Mouse (Mus musculus) neural tube, embryonic 12.5 days (tissue): Measurements from ENCODE around the gene Lrrc56. TPM values are rescaled to one million over a fixed set of nuclear protein-coding genes. Genes with fewer than 3 reads are reported as not detected.
"Not testable (repeated sequence)": the region's sequence is repeated elsewhere in the genome, so short reads cannot be mapped to it uniquely, and the experiment has no call there.

ENCODE experiments used
- ATAC-seq: fragments of 200-750 bp; cut with Nextera tagmentation; 2 replicates; pipeline ENCODE4 v1.8.0; 2017; ENCODE audit warnings: low read depth, mild to moderate bottlenecking, moderate TSS enrichment, moderate library complexity; ENCODE audit not compliant: low FRiP score
- H3K27ac ChIP-seq: fragments of 300-500 bp; sonication (generic); 2 replicates; pipeline ENCODE4 v1.5.1; 2016
- H3K27me3 ChIP-seq: fragments of 300-500 bp; sonication (generic); replicated peaks from 2 replicates; pipeline ENCODE4 v1.6.1; 2016; ENCODE audit warnings: mild to moderate bottlenecking
- H3K36me3 ChIP-seq: fragments of 300-500 bp; sonication (generic); 2 replicates; pipeline ENCODE4 v1.6.1; 2016; ENCODE audit warnings: mild to moderate bottlenecking
- H3K4me1 ChIP-seq: fragments of 300-500 bp; sonication (generic); 2 replicates; pipeline ENCODE4 v1.6.1; 2016
- H3K4me2 ChIP-seq: fragments of 300-500 bp; sonication (generic); replicated peaks from 2 replicates; pipeline ENCODE4 v1.6.1; 2016; ENCODE audit warnings: mild to moderate bottlenecking
- H3K4me3 ChIP-seq: fragments of 300-500 bp; sonication (generic); 2 replicates; pipeline ENCODE4 v1.5.1; 2016
- H3K9ac ChIP-seq: fragments of 300-500 bp; sonication (generic); 2 replicates; pipeline ENCODE4 v1.6.1; 2016; ENCODE audit warnings: mild to moderate bottlenecking
- H3K9me3 ChIP-seq: fragments of 300-500 bp; sonication (generic); 2 replicates; pipeline ENCODE4 v1.6.1; 2016; ENCODE audit warnings: mild to moderate bottlenecking
- WGBS: fragments of 180-500 bp; shearing (Covaris S2); methylation state at CpG from one replicate; pipeline ENCODE4 v1.1.7; 2016; 5-methylcytosine and 5-hydroxymethylcytosine counted together
- polyA plus RNA-seq: library from polyadenylated mRNA; unstranded; fragments of >200 nt; fragmentation: Nextera tagmentation; extraction: Ambion mirVana; gene quantifications from 2 replicates; pipeline ENCODE4 v1.2.1, GENCODE M21; 2016

The Lrrc56 gene
- polyA plus RNA-seq, 1 experiment from 2014 or later = 11.2 TPM

DNA sequence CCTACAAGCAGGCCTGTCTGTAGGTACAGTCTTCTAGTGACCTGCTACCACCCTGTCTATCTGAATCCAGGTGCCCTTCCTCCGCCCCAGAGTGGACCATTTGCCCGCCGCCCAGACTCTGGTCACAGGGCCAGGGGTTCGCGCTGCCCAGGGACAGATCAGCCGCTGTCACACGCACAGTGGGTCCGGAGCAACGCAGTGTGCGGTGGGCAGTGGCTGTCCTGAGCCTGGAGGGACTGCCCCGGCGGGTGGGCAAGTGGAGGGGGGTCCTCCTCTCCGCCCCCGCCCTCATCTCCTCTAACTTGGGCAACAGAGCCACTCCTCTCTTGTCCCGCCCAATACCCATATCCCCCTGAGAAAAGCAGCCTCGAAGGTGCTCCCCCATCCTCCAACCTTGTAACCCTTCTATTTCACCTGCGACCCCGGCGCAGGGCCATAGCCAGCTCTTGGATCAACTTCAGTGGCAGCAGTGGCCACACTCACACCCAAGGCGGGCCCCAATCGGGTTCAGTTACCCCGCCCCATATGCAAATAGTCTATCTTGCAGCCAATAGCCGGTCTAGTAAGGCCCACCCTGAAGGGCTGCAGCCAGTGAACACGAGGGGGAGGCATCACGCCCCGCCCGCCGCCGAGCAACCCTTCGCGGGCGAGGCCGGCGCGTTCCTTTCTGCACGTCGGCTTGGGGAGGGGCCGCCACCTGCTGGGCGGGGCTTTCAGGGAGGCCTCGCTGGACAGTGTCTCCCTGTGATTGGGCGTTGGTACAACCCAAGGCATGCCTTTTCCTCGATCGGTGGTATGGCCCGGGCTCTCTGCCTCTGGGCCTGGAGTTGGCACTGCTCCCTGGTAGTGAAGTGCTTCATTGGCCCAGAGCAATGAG lies 27.5 kb downstream of the Lrrc56 start:
- Histone ChIP-seq H3K27me3 (no peaks in the 10 kb centered on the region), H3K9me3 (no peaks in the 10 kb centered on the region), H3K27ac (peak overlapping the region; percentile 46), H3K4me2 (peak overlapping the region; percentile 82), H3K4me3 (peak overlapping the region; percentile 43), H3K9ac (peak overlapping the region; percentile 65), H3K4me1 (peaks cover 26% of the 10 kb centered on the region), H3K36me3 (peaks cover 17% of the 10 kb centered on the region)
- ATAC-seq = peak; percentile 96
- 3% methylated on average over 44 of the region's 44 CpGs for WGBS

DNA sequence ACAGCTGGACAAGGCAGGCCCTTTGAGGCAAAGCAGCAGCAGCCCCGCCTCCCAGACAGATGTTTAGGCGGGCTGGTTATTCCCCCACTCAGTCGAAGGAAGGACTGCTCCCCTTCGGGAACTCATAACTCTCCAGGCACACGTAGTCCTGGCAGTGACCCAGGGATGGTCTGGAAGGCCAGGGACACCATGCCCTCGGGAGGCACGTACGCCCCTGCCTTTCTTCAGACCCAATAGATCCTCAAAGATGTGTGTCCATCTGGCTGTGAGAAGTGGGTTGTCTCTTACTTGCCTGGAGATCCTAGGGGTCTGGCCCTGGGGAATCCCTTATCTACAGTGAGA lies 28.1 kb downstream of the Lrrc56 start:
- H3K9me3 ChIP-seq = no peaks in the 10 kb centered on the region; the same call in 1 of the 2 replicates
- no peaks in the 10 kb centered on the region for H3K27me3 ChIP-seq
- H3K36me3 ChIP-seq = peaks cover 17% of the 10 kb centered on the region
- no peak; the same call in 1 of the 2 replicates for ATAC-seq
- peak overlapping the region; percentile 82 for H3K4me2 ChIP-seq
- 11% methylated on average over 8 of the region's 8 CpGs for WGBS
- peak overlapping the region; percentile 38 for H3K9ac ChIP-seq
- H3K4me1 ChIP-seq = peaks cover 20% of the 10 kb centered on the region
- peak overlapping the region; percentile 43 for H3K4me3 ChIP-seq
- peak overlapping the region; percentile 46; the same call in 1 of the 2 replicates for H3K27ac ChIP-seq

DNA sequence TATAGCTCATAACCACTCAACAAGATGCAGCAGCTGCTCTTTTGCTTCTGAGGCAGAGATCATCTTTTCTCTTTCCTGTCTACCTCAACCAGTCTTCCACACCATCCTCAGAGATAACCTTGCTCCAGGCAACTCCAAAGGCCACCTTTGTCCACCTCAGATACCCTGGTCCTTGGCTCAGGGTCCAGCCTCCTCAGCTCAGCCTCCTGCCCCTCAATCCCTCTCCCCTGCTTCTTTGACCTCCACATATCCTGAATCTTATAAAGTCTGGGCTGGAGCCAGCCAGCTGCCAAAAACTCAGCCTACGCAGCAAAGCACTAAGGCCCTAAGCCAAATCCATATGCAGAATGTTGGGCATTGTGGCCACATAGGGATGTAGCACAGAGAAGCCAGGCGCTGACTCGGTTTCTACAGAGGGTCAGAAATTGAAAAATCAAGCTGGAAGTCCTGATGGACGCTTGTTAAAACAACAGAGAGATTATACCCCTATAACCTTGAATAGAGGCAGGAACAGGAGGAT lies 28.8 kb downstream of the Lrrc56 start:
- Histone ChIP-seq H3K27me3 (no peaks in the 10 kb centered on the region), H3K4me3 (no peak overlapping the region), H3K9ac (no peak overlapping the region), H3K27ac (no peak overlapping the region), H3K4me1 (peaks cover 16% of the 10 kb centered on the region), H3K4me2 (peak overlapping the region; percentile 82; the same call in 1 of the 2 replicates), H3K36me3 (peaks cover 10% of the 10 kb centered on the region), H3K9me3 (no peaks in the 10 kb centered on the region; the same call in 1 of the 2 replicates)
- WGBS = 94% methylated on average over 4 of the region's 4 CpGs
- no peak for ATAC-seq

DNA sequence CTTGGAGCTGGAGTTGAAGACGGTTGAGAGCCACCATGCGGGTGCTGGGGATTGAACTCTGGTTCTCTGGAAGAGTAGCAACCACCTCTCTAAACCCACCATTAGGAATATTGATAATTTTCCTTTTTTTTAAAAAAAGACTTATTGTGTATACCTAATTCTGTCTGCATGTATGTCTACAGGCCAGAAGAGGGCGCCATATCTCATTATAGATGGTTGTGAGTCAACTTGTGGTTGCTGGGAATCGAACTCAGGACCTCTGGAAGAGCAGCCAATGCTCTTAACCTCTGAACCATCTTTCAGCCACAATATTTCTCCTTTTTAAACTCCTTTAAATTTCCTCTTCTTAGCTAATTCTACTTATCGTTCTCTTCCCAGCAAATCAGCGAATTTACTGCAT lies 32.6 kb downstream of the Lrrc56 start:
- peaks cover 24% of the 10 kb centered on the region for H3K4me1 ChIP-seq
- H3K9ac ChIP-seq = no peak overlapping the region
- ATAC-seq = no peak
- H3K4me3 ChIP-seq = no peak overlapping the region
- H3K4me2 ChIP-seq = no peak overlapping the region
- H3K27ac ChIP-seq = no peak overlapping the region
- peaks cover 8% of the 10 kb centered on the region for H3K36me3 ChIP-seq
- WGBS = 84% methylated on average over 6 of the region's 6 CpGs
- no peaks in the 10 kb centered on the region; the same call in 1 of the 2 replicates for H3K9me3 ChIP-seq
- no peaks in the 10 kb centered on the region for H3K27me3 ChIP-seq

DNA sequence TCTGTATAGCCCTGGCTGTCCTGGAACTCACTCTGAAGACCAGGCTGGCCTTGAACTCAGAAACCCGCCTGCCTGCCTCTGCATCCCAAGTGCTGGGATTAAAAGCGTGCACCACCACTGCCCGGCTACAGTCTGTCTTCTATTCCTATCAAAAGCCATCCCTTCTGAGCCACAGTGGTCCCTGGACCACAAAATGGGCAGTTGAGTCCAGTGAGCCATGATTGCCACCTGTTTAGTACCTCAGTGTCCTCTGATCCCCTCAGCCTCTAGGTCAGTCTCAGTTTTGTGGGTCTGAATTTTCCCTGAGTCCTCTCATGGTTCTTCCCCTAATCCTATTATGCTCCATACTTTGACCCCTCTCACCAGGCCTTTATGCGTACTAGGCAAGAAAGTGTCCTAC lies 33.8 kb downstream of the Lrrc56 start:
- 81% methylated on average over 4 of the region's 4 CpGs for WGBS
- peaks cover 21% of the 10 kb centered on the region for H3K36me3 ChIP-seq
- H3K4me3 ChIP-seq = no peak overlapping the region
- peak overlapping the region; percentile 73 for H3K4me2 ChIP-seq
- H3K9me3 ChIP-seq = no peaks in the 10 kb centered on the region; the same call in 1 of the 2 replicates
- H3K4me1 ChIP-seq = peaks cover 18% of the 10 kb centered on the region
- H3K27ac ChIP-seq = no peak overlapping the region
- ATAC-seq = peak; percentile 10; the same call in 1 of the 2 replicates
- H3K27me3 ChIP-seq = no peaks in the 10 kb centered on the region
- H3K9ac ChIP-seq = no peak overlapping the region

DNA sequence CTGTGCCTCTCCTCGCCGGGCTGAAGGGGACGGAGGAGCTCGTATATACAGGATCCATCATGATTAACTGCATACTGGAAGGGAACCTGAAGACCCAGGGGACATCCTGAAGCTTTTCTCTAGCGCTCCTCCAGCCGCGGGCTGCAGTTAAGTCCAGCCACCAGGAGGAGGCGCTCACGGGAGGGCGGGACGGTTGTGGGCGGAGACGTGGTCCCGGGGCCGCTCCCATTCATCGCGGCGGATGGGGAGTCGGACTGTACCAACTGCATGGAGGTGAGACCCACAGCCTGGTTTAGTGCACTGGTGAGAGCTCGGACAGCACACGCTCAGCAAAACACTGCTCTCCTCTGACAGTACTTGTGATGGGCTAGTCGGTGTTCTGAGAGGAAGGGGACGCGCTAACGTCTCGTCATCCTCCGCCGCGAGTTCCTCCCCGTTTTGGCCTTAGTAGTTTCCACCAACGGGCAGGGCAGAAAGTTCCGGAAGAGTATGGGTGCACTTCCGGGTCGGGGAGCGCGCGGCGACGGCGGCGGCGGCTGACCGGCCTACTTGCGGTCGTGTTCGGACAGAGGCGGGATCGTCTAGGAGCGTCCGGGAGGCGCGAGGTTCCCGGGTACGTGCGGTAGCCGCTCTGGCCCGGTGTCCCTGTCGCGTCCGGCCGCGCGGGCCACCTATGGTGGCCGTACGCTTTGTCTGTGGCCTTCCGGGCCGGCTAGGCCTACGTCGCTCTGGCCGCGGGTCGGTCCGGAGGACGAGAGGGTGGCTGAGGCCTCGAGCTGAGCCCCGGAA lies 34.5 kb downstream of the Lrrc56 start, which contains the start of gene Phrf1:
Phrf1 (plus strand) TSS at position 506 of the 789 bp plus-strand sequence.
- Histone ChIP-seq H3K27me3 (no peaks in the 10 kb centered on the region), H3K9ac (peak within 1 kb of the TSS; percentile 97), H3K27ac (peak within 1 kb of the TSS; percentile 65; the same call in 1 of the 2 replicates), H3K4me3 (peak within 1 kb of the TSS; percentile 97), H3K4me1 (peaks cover 18% of the 10 kb centered on the region), H3K36me3 (peaks cover 28% of the 10 kb centered on the region), H3K4me2 (peak within 1 kb of the TSS; percentile 73), H3K9me3 (no peaks in the 10 kb centered on the region; the same call in 1 of the 2 replicates)
- WGBS = under 1% methylated on average over 76 of the region's 76 CpGs
- peak; percentile 89 for ATAC-seq

DNA sequence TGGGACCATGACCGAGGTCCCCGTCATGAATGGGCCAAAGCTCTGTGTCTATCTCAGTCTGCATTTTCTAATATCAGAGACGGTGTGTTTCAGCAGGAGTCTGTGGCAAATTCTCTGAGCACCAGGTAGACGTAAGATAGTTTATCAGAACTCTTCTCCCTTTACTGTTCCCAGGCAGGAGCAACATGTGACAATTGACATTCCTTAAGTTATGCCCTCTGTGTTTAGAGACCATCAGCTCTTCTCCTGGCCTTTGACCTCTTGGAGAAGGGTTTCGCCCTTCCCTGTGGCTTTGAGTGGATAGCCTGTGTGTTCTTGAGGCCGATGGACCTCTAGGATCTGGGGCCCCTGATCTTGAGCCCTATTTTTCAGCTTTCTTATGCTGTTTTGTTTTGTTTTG lies 35.7 kb downstream of the Lrrc56 start:
- Histone ChIP-seq H3K9me3 (no peaks in the 10 kb centered on the region; the same call in 1 of the 2 replicates), H3K27ac (no peak overlapping the region), H3K4me1 (peaks cover 18% of the 10 kb centered on the region), H3K9ac (peak overlapping the region; percentile 97), H3K36me3 (peaks cover 40% of the 10 kb centered on the region), H3K4me3 (peak overlapping the region; percentile 97), H3K4me2 (peak overlapping the region; percentile 73), H3K27me3 (no peaks in the 10 kb centered on the region)
- no peak for ATAC-seq
- 65% methylated on average over 6 of the region's 6 CpGs for WGBS

DNA sequence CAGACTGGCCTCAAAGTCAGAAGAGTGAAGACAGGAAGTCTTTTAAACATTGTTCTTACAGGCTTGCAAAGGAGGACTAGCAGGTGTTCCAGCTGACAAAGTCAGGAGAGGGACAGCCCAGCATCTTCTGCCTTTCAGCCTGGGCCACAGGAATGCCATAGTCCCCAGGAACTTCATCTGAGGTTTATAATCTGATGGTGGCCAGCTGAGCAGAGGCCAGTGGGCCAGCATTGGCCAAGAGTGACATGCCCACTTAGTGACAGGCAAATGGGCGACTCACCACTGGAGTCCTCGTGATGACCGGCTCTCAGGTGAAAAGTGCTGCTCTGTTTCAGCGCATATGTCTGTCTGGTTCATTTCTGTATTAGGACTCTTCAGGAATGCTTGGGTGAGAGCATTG lies 36.6 kb downstream of the Lrrc56 start:
- Histone ChIP-seq H3K4me3 (no peak overlapping the region), H3K36me3 (peaks cover 49% of the 10 kb centered on the region), H3K9me3 (no peaks in the 10 kb centered on the region; the same call in 1 of the 2 replicates), H3K4me2 (peak overlapping the region; percentile 73), H3K4me1 (peaks cover 18% of the 10 kb centered on the region), H3K27ac (no peak overlapping the region), H3K9ac (no peak overlapping the region), H3K27me3 (no peaks in the 10 kb centered on the region)
- ATAC-seq = no peak
- WGBS = 94% methylated on average over 4 of the region's 4 CpGs

DNA sequence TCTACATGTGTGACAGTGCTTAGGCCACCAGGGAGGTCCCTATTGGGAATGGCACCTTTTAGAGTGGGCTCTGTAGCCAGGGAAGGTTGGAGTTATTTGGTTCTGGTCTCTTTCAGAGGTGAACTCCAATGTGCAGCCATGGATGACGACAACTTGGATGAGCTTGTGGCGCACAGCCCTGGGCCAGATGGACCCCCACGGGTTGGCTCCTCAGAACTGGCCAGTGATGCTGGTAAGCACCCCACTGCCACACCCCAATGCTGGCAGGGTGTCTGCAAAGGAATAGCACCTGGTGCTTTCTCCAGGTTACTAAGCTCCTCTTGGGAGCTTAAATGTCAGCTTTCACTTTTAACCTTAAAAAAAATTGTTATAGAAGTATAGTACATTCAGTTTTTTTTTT lies 37.2 kb downstream of the Lrrc56 start:
- Histone ChIP-seq H3K9me3 (no peaks in the 10 kb centered on the region; the same call in 1 of the 2 replicates), H3K36me3 (peaks cover 53% of the 10 kb centered on the region), H3K4me2 (no peak overlapping the region), H3K27me3 (no peaks in the 10 kb centered on the region), H3K9ac (no peak overlapping the region), H3K27ac (no peak overlapping the region), H3K4me3 (no peak overlapping the region), H3K4me1 (peaks cover 18% of the 10 kb centered on the region)
- ATAC-seq = no peak
- 88% methylated on average over 3 of the region's 3 CpGs for WGBS

DNA sequence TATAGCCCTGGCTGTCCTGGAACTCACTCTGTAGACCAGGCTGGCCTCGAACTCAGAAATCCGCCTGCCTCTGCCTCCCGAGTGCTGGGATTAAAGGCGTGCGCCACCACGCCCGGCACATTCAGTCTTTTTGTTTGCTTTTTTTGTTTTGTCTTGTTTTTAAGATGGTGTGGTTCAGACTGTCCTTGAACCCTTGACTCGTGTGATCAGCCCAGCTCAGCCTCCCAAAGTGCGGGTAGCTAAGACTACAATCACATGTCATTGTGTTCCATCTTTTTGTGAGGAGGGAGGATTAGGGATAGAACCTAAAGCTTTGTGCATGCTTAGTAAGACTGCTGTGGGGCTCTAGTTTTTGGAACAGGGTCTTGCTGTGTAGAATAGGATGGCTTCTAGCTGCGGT lies 37.6 kb downstream of the Lrrc56 start:
- no peak for ATAC-seq
- Histone ChIP-seq H3K4me3 (no peak overlapping the region), H3K4me1 (peaks cover 18% of the 10 kb centered on the region), H3K36me3 (peaks cover 55% of the 10 kb centered on the region), H3K9ac (no peak overlapping the region), H3K4me2 (no peak overlapping the region), H3K9me3 (no peaks in the 10 kb centered on the region; the same call in 1 of the 2 replicates), H3K27me3 (no peaks in the 10 kb centered on the region), H3K27ac (no peak overlapping the region)
- WGBS = 96% methylated on average over 10 of the region's 10 CpGs

DNA sequence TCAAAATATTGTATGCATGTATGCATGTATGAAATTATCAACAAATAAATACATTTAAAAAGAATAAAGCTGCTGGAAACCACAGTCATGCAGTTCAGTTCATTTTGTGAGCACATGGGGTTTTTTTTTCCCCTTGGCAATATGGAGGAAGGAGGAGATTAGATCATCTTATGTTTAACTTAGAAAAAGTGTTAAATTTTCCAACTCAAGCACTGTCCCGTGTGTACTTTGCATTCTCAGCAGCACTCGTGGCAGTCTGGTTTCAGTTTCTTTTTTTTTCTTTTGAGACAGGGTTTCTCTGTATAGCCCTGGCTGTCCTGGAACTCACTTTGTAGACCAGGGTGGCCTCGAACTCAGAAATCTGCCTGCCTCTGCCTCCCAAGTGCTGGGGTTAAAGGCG lies 56.5 kb downstream of the Lrrc56 start:
- H3K4me2 ChIP-seq, H3K4me3 ChIP-seq, H3K27ac ChIP-seq, H3K27me3 ChIP-seq, H3K9me3 ChIP-seq, ATAC-seq, H3K9ac ChIP-seq, H3K4me1 ChIP-seq: not testable (repeated sequence)
- peaks cover 88% of the 10 kb centered on the region for H3K36me3 ChIP-seq
- WGBS = 94% methylated on average over 4 of the region's 4 CpGs

DNA sequence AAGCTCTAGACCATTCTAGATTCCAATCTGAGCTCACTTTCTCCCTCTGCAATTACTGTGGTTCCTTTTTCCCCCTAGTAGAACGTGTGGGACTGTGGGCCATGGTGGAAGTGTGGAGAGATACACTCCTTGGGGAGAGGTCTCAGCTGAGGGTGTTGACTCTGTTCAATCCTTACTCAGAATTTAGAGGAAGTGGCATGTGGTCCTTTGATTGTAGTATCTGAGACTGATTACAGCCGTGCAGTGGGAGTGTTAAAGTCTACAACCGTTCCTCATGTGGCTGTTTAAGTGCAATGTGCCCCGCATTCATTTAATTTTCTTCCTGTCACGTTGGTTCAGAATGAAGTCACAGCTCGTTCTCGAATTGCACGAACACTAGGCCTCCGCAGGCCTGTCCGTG lies 62.2 kb downstream of the Lrrc56 start:
- Histone ChIP-seq H3K9me3 (no peaks in the 10 kb centered on the region), H3K36me3 (peaks cover 90% of the 10 kb centered on the region), H3K4me2 (no peak overlapping the region), H3K4me1 (no peaks in the 10 kb centered on the region), H3K27ac (no peak overlapping the region), H3K9ac (no peak overlapping the region), H3K4me3 (no peak overlapping the region), H3K27me3 (no peaks in the 10 kb centered on the region)
- 96% methylated on average over 10 of the region's 10 CpGs for WGBS
- no peak for ATAC-seq
